ENCODE assay signal across 14 mouse cellular contexts in the genomic region with DNA sequence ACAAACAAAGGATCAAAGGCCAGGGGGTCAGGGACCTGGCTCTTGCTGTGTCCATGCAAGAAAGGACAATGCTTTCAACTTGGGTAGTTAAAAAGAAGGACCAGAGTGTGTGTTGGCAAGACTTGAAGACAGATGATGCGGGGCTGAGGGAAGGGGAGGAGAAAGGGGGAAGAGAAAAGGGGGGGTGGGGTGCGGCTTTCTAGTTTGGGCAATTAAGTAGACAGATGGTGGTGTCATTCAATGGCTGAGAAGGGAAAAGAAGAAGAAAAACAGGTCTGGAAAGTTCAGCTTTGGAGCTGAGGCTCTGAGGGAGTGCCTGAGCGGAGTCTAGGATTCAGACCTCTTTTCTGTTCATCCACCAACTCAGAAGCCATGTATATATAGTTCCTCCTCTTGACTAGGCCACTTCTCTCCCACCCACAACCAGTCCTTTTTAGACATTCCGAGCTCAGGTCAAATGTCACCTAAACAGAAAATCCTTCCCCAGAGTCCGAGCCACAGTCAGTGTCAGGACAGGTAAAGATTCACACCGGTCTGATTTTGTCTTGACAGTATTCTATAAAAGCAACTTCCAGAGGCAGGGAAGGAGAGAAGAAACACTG. TPM values are rescaled to one million over a fixed set of nuclear protein-coding genes. Genes with fewer than 3 reads are reported as not detected.
DNase-seq lines count a peak whose midpoint lies in the region; ATAC-seq and TF ChIP-seq lines count a peak whose summit lies in the region.
"Had no signal": no experiment of that assay in that cellular context is flagged by ENCODE, and none has a peak within 500 bp of the region (broad histone marks: within the 10 kb centered on the region; RNA-seq: fewer than 3 reads in every experiment).

No protein-coding gene starts in this region.

- peak overlapping the region; percentile 19; the same call in 1 of the 2 replicates for H3K27ac ChIP-seq in forebrain, embryonic 13.5 days
- H3K27ac ChIP-seq in forebrain, postnatal 0 days (ENCODE audit: low read depth, low read length), result no peak overlapping the region
- H3K27ac ChIP-seq in intestine, embryonic 14.5 days (ENCODE audit: low read depth), result peak overlapping the region; percentile 34; the same call in 1 of the 2 replicates
- H3K27ac ChIP-seq in intestine, embryonic 16.5 days (ENCODE audit: low read length), result no peak overlapping the region
- peak overlapping the region; percentile 6 for H3K27ac ChIP-seq in bone marrow macrophage, adult 2 months (ENCODE audit: insufficient read depth, low read depth, low read length)
- H3K27ac ChIP-seq in liver, postnatal 0 days (ENCODE audit: low read depth), result peak overlapping the region; percentile 77
- H3K27ac ChIP-seq: hindbrain, embryonic 12.5 days had no signal

- 54% methylated on average over 6 of the region's 6 CpGs for WGBS in forebrain, embryonic 13.5 days
- WGBS in forebrain, postnatal 0 days, result 53% methylated on average over 6 of the region's 6 CpGs
- WGBS in intestine, embryonic 14.5 days, result 31% methylated on average over 6 of the region's 6 CpGs
- 47% methylated on average over 6 of the region's 6 CpGs for WGBS in intestine, embryonic 16.5 days
- 70% methylated on average over 6 of the region's 6 CpGs for WGBS in liver, postnatal 0 days (ENCODE audit: insufficient replicate concordance)

- no peaks in the 10 kb centered on the region for H3K27me3 ChIP-seq in forebrain, embryonic 13.5 days
- H3K27me3 ChIP-seq in forebrain, postnatal 0 days (ENCODE audit: insufficient read depth, low read length), result no peaks in the 10 kb centered on the region
- H3K27me3 ChIP-seq in intestine, embryonic 14.5 days (replicated peaks; ENCODE audit: control insufficient read depth, insufficient read depth, low read length), result no peaks in the 10 kb centered on the region
- no peaks in the 10 kb centered on the region for H3K27me3 ChIP-seq in intestine, embryonic 16.5 days (replicated peaks; ENCODE audit: control insufficient read depth, insufficient read depth, low read length)
- H3K27me3 ChIP-seq in liver, postnatal 0 days (ENCODE audit: insufficient read depth, low read length), result no peaks in the 10 kb centered on the region
- H3K27me3 ChIP-seq: hindbrain, embryonic 12.5 days had no signal

- no peak for TF ChIP-seq EP300 in liver, postnatal 0 days (IDR thresholded peaks at IDR 0.05; ENCODE audit: low read depth)

- H3K9me3 ChIP-seq in forebrain, embryonic 13.5 days (replicated peaks), result no peaks in the 10 kb centered on the region
- no peaks in the 10 kb centered on the region for H3K9me3 ChIP-seq in forebrain, postnatal 0 days (ENCODE audit: low read length)
- no peaks in the 10 kb centered on the region; the same call in 1 of the 2 replicates for H3K9me3 ChIP-seq in intestine, embryonic 14.5 days (ENCODE audit: control insufficient read depth, low read length)
- no peaks in the 10 kb centered on the region for H3K9me3 ChIP-seq in intestine, embryonic 16.5 days (ENCODE audit: control insufficient read depth, low read length)
- no peaks in the 10 kb centered on the region for H3K9me3 ChIP-seq in liver, postnatal 0 days (ENCODE audit: low read length)
- H3K9me3 ChIP-seq: hindbrain, embryonic 12.5 days had no signal

- TF ChIP-seq CTCF in forebrain, postnatal 0 days (IDR thresholded peaks at IDR 0.05; ENCODE audit: low read depth), result no peak
- no peak for TF ChIP-seq CTCF in bone marrow macrophage, adult 2 months (IDR thresholded peaks at IDR 0.05; ENCODE audit: low read depth, low read length)
- no peak for TF ChIP-seq CTCF in liver, postnatal 0 days (IDR thresholded peaks at IDR 0.05; ENCODE audit: low read depth)

- H3K36me3 ChIP-seq in forebrain, embryonic 13.5 days (ENCODE audit: poor library complexity, severe bottlenecking), result no peaks in the 10 kb centered on the region
- H3K36me3 ChIP-seq in forebrain, postnatal 0 days (ENCODE audit: insufficient read depth), result no peaks in the 10 kb centered on the region
- H3K36me3 ChIP-seq in intestine, embryonic 14.5 days (ENCODE audit: control insufficient read depth, insufficient read depth, low read length), result no peaks in the 10 kb centered on the region
- H3K36me3 ChIP-seq in intestine, embryonic 16.5 days (ENCODE audit: control insufficient read depth, insufficient read depth, low read length), result no peaks in the 10 kb centered on the region
- no peaks in the 10 kb centered on the region for H3K36me3 ChIP-seq in liver, postnatal 0 days (replicated peaks; ENCODE audit: insufficient read depth, low read length)
- H3K36me3 ChIP-seq: hindbrain, embryonic 12.5 days had no signal

- no peak overlapping the region for H3K9ac ChIP-seq in forebrain, embryonic 13.5 days
- H3K9ac ChIP-seq in forebrain, postnatal 0 days, result no peak overlapping the region
- H3K9ac ChIP-seq in intestine, embryonic 14.5 days (ENCODE audit: low read length), result no peak overlapping the region
- H3K9ac ChIP-seq in intestine, embryonic 16.5 days (ENCODE audit: low read depth, low read length), result no peak overlapping the region
- peak overlapping the region; percentile 38; the same call in 1 of the 2 replicates for H3K9ac ChIP-seq in liver, postnatal 0 days (replicated peaks)
- H3K9ac ChIP-seq: hindbrain, embryonic 12.5 days had no signal

- H3K4me1 ChIP-seq in forebrain, embryonic 13.5 days, result peaks cover 33% of the 10 kb centered on the region
- 0 out of 2 replicates have a peak, but pooled peaks cover 9% of the 10 kb centered on the region for H3K4me1 ChIP-seq in forebrain, postnatal 0 days (ENCODE audit: insufficient read depth)
- peaks cover 28% of the 10 kb centered on the region for H3K4me1 ChIP-seq in intestine, embryonic 14.5 days (replicated peaks; ENCODE audit: control insufficient read depth, insufficient read depth, low read length)
- peaks cover 29% of the 10 kb centered on the region for H3K4me1 ChIP-seq in intestine, embryonic 16.5 days (ENCODE audit: control insufficient read depth, insufficient read depth, low read length)
- peaks cover 37% of the 10 kb centered on the region for H3K4me1 ChIP-seq in bone marrow macrophage, adult 2 months (ENCODE audit: control insufficient read depth, insufficient read depth, low read length)
- peaks cover 23% of the 10 kb centered on the region for H3K4me1 ChIP-seq in liver, postnatal 0 days (ENCODE audit: insufficient read depth)

- H3K4me3 ChIP-seq in forebrain, embryonic 13.5 days, result no peak overlapping the region
- no peak overlapping the region for H3K4me3 ChIP-seq in forebrain, postnatal 0 days (ENCODE audit: low read depth, low read length)
- H3K4me3 ChIP-seq in intestine, embryonic 14.5 days (ENCODE audit: low read depth, low read length), result no peak overlapping the region
- no peak overlapping the region for H3K4me3 ChIP-seq in intestine, embryonic 16.5 days (ENCODE audit: low read length)
- no peak overlapping the region for H3K4me3 ChIP-seq in bone marrow macrophage, adult 2 months (ENCODE audit: insufficient read depth, low read length)
- peak overlapping the region; percentile 9; the same call in 1 of the 2 replicates for H3K4me3 ChIP-seq in liver, postnatal 0 days (ENCODE audit: low read depth, low read length)
- H3K4me3 ChIP-seq: hindbrain, embryonic 12.5 days had no signal

- no peak for TF ChIP-seq POLR2A in bone marrow macrophage, adult 2 months (IDR thresholded peaks at IDR 0.05; ENCODE audit: borderline replicate concordance, low read depth, low read length)

- DNase-seq in forebrain, postnatal 0 days, result no peak
- no peak for DNase-seq in intestine, embryonic 14.5 days (ENCODE audit: low spot score)
- DNase-seq in liver, postnatal 0 days, result no peak
- DNase-seq in thymus, postnatal 4 days, result no peak
- no peak for DNase-seq in testis, postnatal 14 days (ENCODE audit: low spot score)
- DNase-seq: cerebellum, postnatal 10 days; kidney, adult 9 months; left cerebral cortex, postnatal 4 days; lung, postnatal 36 days; thymus, adult 18-20 months had no signal

- ATAC-seq in forebrain, embryonic 13.5 days, result peak; percentile 36; the same call in 1 of the 2 replicates
- ATAC-seq in forebrain, postnatal 0 days, result no peak
- ATAC-seq in intestine, embryonic 14.5 days (replicated peaks; ENCODE audit: low FRiP score, low TSS enrichment, low read depth), result no peak
- ATAC-seq in intestine, embryonic 16.5 days, result no peak
- no peak for ATAC-seq in liver, postnatal 0 days

- no peak overlapping the region for H3K4me2 ChIP-seq in forebrain, embryonic 13.5 days
- H3K4me2 ChIP-seq in forebrain, postnatal 0 days (ENCODE audit: low read depth), result no peak overlapping the region
- H3K4me2 ChIP-seq in intestine, embryonic 14.5 days (ENCODE audit: low read length), result 0 out of 2 replicates have a peak overlapping the region, but pooled peaks have one; percentile 3
- H3K4me2 ChIP-seq in intestine, embryonic 16.5 days (ENCODE audit: low read depth, low read length), result no peak overlapping the region
- H3K4me2 ChIP-seq in liver, postnatal 0 days (ENCODE audit: low read depth, low read length), result peak overlapping the region; percentile 46
- H3K4me2 ChIP-seq: hindbrain, embryonic 12.5 days had no signal

RNA-seq across cellular contexts. Expression of a gene that starts 27.0 kb away (rescaled TPM):
- polyA plus RNA-seq in forebrain, embryonic 13.5 days (2015; fragmentation: Nextera tagmentation; extraction: Ambion mirVana), result 126 and 149 TPM in 2 replicates
- total RNA-seq in forebrain, postnatal 0 days (2014; rRNA removed), result 42.5 and 56.7 TPM in 2 replicates
- 35.4 and 46.1 TPM in 2 replicates for polyA plus RNA-seq in forebrain, postnatal 0 days (2015; fragmentation: Nextera tagmentation; extraction: Ambion mirVana)
- 69.1 and 76.2 TPM in 2 replicates for polyA plus RNA-seq in intestine, embryonic 14.5 days (2014; fragmentation: Nextera tagmentation; extraction: Ambion mirVana)
- polyA plus RNA-seq in intestine, embryonic 16.5 days (2015; fragmentation: Nextera tagmentation; extraction: Ambion mirVana), result 47.4 and 53.4 TPM in 2 replicates
- polyA plus RNA-seq in bone marrow macrophage, adult 2 months (2012; ENCODE audit: insufficient read depth, insufficient read length, missing spikeins), result 42.9 and 43.3 TPM in 2 replicates
- 30.1 and 30.5 TPM in 2 replicates for polyA plus RNA-seq in liver, postnatal 0 days (2015; fragmentation: Nextera tagmentation; extraction: Ambion mirVana)

Comparison
In these comparisons a context has a peak if more than half of its experiments do, and no peak if none do; other contexts are left out.
1. H3K27ac ChIP-seq: peak in forebrain, embryonic 13.5 days (single experiment), intestine, embryonic 14.5 days (single experiment), bone marrow macrophage, adult 2 months (single experiment) and liver, postnatal 0 days (single experiment); none in forebrain, postnatal 0 days (single experiment) and intestine, embryonic 16.5 days (single experiment).
2. H3K4me2 ChIP-seq: peak in intestine, embryonic 14.5 days (single experiment) and liver, postnatal 0 days (single experiment); none in forebrain, embryonic 13.5 days (single experiment), forebrain, postnatal 0 days (single experiment) and intestine, embryonic 16.5 days (single experiment).